Mouse (Mus musculus) adrenal gland, postnatal 10 days (tissue): ENCODE data around the gene Ccdc162. TPM values are rescaled to one million over a fixed set of nuclear protein-coding genes. Genes with fewer than 3 reads are reported as not detected.

Experiments
- DNase-seq: peaks from one replicate; pipeline ENCODE4 v3.0.0; 2021; ENCODE audit warnings: mixed read lengths
- total RNA-seq, 2 experiments: library from RNA; stranded (reverse); gene quantifications; 2 replicates each; pipeline ENCODE4 v1.2.3; 2021

Gene Ccdc162
- total RNA-seq, 2 experiments from 2014 or later: 0.55 to 0.66 TPM

DNA sequence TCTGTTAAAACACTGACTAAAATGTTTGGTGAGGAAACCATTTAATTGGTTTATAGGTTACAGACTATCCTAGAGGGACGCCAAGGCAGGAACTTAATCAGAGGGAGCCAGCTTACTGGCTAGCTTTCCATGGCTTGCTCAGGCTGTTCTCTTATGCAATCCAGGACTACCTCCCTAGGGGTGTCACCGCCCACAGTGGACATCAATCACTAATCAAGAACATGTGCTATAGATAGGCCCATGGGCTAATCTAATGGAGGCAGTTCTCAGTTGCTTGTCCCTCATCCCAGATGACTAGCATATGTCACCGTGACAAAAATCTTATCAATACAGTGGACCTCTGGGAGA lies 178.5 kb downstream of the Ccdc162 start:
- no peak for DNase-seq

DNA sequence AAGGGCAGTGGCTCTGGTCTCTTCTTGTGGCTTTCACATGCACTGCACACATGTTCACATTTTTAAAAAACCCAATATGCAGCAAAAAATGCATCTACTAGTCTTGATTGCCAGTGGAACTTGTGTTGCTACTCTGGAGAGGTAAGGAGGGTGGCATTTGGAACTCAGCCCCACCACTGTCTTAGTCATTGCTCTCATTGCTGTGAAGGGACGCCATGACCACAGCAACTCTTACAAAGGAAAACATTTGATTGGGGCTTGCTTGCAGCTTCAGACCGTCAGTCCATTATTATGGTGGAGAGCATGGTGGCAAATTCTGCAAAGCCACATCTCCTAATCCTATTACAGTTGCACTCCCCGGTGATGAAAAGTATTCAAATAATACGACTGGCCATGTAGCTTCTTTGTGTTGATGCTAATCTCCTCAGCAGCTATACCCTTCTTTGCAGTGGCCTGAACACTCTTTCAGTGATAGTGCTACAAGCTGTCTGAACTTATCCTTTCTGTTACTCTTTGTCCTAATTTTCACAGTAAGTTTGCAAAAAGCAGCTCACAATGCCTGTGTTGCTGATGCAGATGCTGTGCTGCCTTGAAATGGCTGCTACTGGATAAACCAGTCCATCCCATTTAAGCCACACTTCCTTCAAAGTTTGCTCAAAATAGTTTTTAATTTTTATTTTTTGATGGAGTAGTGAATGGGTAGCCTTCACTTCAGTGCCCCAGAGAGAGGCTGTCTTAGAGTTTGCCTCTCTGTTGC lies 179.0 kb downstream of the Ccdc162 start:
- DNase-seq: no peak

DNA sequence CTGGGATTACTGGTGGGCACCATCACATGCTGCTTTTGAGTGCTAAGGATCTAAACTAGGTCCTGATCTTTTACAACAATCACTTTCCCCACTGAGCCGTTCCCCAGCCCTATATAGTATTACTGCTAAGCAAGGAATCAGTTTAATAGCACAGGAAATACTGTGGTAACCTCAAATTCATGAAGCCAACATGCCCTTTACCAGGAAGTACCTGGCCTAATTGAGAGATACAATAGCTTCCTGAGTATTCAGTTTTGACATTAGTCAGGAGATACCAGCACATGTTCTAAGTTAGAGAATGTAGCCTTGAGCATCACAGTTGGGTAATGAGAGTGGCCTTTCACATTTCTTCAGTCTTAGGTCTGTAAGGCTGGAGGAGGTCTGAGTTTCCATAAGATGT lies 179.7 kb downstream of the Ccdc162 start:
- DNase-seq: no peak

DNA sequence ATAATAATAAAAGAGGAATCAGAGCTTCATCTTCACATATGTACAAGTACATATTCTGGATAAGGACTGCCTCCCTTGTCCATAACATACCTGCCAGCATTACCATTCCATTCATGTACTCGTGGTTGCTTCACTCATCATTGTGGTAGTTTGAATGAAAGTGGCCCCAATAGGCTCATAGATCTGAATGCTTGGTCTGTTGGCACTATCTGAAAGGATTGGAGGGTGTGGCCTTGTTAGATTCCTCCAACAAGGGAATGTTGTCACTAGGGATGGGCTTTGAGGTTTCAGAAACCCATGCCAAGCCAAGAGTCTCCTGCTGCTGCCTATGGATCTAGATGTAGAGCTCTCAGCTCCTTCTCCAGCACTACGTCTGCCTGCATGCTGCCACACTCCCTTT lies 180.4 kb downstream of the Ccdc162 start:
- DNase-seq: no peak

DNA sequence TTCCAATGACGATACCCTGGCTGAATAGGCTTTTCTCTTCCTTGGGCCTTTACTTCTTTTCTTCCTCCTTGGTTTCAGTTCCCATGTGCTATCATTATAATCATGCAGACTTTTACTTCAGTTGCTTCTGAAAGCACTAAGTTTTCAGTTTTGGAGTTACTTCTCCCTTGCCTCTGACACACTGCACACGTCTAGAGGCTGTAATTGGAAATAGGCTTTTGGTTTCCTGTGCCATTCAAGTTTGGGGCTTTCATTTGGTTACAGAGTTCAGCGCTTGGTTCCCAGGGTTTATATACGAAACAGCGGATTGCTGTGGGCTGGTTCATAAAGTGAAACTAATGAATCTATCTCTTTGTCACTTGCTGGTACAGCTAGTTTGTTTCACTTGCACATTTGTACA lies 186.5 kb downstream of the Ccdc162 start:
- DNase-seq: no peak

DNA sequence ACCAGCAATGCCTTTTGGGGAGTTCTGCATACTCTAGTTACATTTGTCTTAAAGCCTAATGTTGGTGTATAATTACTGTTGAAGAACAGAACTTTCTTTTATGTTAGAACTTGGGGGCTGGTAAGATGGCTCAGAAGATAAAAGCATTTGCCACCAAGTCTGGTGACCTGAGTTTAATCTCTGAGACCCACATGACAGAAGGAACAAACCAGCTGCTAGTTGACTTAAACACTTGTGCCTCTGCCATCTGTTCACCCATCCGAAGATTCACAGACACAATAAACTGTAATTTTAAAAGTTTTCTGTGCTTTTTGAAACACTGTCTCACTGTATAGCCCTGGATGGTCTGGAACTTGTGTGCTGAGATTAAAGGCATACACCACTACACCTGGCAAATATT lies 190.7 kb downstream of the Ccdc162 start:
- DNase-seq: no peak

DNA sequence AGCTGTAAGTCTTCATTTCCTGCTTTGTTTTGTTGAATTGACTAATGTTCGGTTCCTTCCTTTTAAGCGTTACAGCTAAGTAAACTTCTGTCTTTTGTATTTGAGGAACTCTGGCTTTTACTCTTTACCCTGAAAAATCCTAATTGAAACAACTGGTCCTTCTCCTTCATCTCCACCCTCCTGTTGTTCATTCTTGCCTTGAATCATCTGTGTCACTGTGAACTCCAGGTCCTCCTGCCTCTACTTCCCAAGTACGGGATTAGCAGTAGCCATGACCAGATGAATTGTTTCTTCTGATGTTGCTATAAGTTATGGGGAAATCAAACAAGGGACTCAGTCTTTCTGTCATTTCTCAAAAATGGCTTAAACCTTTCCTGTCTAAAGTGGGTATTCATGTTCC lies 193.0 kb downstream of the Ccdc162 start:
- DNase-seq: no peak

DNA sequence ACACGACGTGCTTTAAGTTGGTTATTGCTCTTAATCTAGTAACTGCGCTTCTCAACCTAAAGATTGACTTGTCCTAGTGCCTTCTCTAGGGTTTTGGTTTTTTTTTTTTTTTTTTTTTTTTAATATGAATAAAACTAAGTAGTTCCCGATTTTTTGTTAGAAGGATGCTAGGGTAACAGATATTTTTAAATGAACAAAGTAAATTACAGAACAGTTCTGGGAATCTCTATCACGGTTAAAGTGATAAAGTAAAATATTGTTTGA lies 196.1 kb downstream of the Ccdc162 start:
- no peak for DNase-seq

DNA sequence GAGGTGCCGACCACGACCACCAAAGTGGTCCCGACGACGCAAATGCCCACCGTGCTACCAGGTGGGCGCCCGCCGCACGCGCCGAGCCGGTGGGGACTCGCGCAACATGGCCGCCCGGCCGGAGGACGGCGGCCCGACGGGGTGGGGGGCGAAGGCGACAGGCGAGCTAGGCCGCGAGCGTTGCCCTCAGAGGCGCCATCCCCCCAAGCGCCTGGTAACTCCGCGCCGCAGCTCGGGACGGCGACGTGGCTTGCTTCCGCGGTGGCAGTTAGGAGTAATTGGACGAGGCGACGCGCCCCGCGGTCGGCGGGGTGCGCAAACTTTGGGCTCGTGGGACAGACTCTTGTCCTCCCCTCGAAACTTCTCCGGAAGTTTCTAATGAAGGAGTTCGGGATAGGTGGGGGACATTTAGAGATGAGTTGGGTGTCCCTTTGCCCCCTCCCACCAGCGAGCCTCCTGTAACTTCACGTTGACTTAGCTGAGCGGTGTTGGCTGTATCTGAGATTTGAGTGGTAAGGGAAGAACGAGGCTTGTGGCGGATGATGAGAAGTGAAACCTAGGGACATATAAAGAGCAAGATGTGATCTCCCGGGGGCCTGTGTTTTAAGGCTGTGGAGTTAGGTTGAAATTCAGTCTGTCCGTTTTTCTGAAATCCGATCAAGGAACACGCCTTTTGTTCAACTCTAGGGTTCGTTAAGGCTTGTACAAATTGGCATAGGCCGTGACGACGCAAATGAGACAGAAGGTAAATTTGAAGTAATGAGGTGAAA lies 196.6 kb downstream of the Ccdc162 start:
- peak; percentile 75 for DNase-seq

DNA sequence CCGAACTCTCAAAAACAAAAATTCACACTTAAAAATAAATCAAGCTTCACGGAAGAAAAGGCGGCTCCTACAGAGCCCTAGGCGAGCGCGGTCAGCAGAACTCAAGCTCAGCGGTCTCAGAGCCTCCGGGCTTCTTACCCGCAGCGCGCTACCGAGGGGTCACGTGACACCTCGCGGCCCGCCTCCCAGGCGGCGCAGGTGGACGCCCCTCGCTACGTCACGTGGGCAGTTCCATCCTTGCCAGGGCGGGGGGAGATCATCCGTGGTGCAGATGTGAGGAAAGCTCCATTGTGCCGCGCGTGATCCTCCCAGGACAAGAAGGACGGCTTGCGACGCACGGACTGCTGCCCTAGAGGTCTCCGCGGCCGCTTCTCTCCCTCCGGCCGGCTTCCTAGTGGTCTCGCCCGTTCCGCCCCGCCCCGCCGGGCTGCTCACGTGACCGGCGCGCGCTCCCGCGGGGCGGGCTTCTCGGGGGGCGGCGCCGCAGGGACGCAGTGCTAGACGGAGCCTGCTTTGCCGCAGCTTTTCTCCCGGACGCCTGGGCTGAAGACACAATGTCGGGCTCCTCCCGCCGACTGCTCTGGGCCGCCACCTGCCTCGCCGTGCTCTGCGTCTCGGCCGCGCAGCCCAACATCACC lies 197.3 kb downstream of the Ccdc162 start, which contains the start of gene Cd164:
TSS of gene Cd164 (plus strand) at position 434 of the 638 bp plus-strand sequence.
- DNase-seq: peak; percentile 96

DNA sequence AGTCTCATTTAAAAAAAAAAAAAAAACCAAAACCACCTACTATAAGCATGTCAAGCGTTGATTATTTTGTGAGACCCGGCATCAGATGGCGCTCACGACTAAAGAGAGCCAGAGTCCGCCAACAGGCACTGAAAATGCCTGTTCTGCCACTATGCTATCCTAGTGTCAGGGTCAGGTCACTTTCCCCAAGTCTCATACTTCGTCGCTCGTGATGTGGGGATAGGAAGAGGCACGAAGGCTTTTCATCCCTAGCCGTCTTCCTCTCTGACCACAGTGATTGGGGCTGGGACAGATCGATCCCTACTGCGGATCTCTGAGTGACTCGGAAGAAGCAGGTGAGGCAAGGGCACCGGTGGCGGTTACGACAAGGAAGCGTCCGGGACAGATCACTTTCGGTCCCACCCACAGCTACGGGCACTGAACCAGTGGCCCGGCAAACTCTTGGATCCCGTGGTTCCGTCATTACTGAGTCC lies 197.9 kb downstream of the Ccdc162 start:
- DNase-seq: peak; percentile 80

DNA sequence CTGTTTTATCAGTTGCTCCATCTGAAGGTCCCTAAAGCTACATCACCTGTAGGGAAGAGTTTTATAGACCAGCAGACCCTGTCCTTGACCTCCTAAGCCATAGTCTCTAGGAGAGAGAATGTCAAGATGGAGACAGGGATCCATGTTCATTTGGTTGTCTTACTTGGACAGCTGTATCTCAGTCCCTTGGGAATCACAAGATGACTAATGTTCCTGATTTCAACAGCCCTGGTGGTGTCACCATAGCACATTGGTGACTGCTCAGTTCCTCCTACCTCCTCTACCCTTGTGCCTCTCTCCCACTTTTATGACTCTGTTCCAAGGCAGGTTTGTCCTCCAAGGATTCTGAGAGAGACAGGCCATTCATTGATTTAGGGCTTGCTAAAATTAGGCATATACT lies 201.5 kb downstream of the Ccdc162 start:
- DNase-seq: no peak

DNA sequence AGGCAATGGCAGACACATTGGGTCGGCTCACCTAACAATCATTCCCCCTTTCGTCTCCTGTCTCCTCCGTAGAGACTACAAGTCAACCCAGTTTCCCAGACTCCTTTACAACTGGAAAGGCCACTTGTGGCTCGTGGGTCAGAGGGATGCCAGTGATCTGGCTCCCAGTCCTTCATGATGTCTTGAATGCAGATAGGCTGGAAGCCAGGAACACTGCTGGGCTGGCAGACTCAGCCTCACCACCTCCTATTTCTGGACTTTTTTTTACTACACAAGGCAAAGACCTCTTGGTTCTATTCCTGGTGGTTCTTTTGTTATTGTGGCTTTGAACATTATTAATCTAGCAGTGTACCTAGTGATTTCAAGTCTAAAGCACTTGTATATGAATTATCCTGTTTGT lies 202.1 kb downstream of the Ccdc162 start:
- DNase-seq: no peak

DNA sequence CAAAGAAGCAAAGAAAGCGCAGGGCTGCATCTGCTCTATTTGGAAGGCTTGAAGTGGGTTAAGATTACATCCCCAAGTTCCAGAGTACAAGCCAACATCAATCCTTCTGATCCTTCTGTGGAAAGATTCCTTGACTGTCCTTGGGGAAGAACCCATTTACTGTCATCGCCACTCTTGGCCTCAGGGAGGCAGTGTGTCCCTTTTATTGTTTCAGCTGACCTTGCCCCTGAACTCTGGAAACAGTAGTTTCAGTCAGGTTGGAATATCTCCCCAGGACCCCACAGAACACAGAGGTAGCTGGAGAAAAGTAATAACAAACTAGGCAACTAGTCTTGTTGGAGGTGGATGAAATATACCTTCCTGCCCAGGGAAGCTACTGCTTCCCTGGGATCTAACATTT lies 207.3 kb downstream of the Ccdc162 start:
- DNase-seq: peak; percentile 40

DNA sequence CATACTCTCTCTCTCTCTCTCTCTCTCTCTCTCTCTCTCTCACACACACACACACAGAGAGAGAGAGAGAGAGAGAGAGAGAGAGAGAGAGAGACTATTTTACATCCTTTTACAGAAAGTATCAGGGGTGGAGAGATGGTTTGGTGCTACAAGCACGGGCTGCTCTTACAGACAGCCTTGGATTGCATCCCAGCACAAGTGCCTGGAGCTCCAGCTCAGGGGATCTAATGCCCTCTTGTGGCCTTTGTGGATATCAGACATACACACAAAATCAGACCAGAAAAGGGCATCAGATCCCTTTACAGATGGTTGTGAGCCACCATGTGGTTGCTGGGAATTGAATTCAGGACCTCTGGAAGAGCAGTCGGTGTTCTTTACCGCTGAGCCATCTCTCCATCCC lies 211.0 kb downstream of the Ccdc162 start:
- DNase-seq: peak; percentile 72

DNA sequence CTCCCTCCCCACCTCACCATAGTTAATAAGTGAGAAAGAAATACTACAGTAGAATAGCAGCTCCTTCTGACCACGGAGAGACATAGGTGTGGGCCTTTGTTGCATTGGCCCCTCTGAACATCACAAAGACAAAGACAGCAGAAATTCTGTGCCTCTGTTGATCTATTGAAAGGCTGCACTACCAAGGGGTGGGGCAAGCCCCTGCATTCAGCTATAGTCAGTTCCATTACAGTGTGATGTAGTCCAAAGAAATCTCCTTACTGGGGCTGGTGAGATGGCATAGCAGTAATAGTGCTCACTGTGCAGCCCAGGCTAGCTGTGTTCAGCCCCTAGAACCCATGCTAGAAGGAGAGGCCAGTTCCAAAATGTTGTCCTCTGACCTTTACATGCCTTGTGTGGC lies 211.4 kb downstream of the Ccdc162 start:
- no peak for DNase-seq

DNA sequence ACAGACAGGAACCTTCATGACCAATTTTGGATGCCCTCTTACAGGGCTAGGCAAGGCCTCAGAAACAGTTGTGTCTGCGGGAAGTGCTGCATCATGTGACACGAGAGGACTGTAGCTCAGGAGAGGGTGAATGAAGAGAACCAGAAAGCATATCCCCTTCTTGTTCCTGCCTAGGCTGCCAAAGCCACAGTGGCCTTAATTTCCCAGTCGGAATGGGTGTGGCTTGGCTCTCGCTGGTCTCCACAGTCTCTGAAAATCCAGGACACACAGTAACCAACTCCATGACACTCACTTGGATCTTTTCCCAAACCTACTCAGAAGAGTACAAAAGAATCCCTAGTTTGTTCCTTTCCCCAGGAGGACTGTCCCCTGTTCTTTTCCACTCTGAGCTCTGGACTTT lies 215.5 kb downstream of the Ccdc162 start:
- DNase-seq: peak; percentile 44

DNA sequence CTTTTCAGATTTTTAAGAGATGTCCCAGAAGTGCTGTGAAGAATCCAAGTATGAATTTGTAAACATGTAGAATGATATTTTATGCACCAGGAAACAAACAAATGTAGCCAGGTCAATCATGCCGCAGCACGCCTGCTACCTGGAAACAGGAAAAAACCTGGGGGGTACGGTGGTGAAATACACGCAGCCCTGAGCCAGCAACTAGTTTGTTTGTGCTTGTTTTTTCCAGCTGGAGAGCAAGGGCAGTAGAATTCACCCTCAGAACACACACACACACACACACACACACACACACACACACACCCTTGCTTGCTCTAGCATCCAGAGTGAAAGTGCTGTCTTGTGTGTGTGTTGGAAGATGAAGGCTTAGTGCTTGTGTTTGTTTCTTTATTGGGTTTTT lies 225.3 kb downstream of the Ccdc162 start:
- DNase-seq: no peak

DNA sequence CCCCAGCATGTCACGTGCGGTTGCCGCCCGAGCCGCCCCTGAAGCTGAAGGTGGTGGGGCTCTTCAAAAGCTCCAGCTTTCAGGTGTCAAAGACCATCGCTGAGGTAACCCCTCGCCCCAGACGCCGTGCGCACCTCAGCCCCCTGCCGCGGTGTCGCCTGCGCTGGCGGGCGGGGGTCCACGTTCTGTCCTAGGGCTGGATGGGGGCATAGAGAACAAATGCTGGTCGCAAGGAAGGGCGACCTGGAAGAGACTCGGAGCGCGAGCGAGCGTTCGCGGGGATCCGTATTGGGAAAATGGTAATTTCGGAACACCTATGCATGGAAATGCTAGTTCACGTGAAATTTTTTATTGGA lies 225.9 kb downstream of the Ccdc162 start:
- no peak for DNase-seq

DNA sequence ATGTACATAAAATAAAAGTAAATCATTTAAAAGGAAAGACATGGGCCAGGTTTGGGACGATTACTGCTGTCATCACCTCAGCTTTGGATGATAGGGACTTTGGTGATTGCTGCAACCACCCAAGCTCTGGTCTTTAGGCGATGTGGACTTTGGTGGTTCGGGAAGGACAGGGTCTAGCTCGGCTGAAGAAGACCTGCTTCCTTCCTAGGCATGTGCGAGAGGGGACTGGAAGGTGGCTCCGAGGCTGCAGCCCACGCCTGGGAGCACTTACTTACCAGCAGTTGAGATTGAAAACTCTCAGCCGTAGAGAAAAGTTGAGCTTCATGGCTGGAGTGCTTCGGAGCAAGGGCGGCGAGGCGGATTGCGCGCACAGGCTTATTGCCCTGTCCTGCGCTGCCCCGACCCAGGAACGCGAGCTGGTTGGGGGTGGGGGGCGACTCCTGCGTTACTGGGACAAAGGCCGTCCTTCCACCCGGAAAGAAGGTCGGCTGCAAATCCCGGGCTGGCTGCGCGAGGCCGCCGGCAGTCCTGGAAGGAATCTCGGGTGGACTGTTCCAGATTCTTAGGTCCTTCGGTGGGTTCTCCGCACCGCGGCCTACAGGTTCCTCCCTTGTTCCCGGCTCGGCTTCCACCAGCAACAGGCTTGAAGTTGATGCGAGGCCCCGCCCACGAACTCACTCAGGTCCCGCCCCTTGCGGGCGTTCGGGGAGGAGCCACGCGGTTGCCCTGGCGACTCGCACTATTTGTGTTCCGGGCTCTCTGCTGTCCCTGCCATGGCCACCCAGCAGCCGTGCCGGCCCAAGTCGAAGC lies 226.5 kb downstream of the Ccdc162 start, which contains the start of the genes Smpd2 and Ppil6:
TSS of gene Smpd2 (minus strand) at position 662 of the 810 bp plus-strand sequence.
TSS of gene Ppil6 (plus strand) at position 732 of the 810 bp plus-strand sequence.
- peak; percentile 97 for DNase-seq

DNA sequence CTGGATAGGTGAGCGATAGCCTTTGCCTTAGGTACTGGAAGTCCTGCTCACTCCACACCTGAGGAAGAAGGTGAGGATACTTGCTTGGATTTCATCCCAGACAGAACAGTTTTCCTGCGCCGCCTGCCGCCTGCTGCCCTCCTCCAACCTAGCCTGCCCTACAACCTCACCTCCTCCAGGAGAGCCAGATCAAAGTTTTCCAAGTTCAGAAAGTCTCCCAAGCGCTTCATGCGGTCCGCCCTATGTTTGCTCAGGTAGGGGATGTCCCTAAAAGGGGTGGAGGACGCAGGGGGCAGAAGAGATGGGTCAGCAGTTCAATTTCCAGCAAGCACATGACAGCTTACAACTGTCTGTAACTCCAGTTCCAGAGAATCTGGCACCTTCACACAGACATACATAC lies 227.1 kb downstream of the Ccdc162 start:
- DNase-seq: no peak

DNA sequence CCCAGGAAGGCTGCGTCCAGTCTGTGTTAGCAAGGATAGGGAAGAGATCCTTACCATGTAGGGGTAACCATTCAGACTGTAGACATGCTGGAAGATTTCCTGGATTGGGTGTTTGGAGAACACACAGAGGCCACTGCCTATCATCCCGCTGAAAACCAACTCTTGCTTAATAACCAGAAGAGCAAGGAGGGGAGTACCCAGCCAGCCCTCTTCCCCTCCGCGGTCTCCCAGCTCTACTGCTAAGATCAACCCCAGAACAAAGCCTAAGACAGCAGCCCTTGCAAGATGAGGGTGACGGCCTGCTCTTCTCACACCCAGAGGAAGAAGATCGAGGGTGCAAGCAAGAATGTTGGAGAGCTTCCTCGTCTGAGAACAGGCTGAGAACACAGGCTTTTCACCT lies 227.6 kb downstream of the Ccdc162 start:
- no peak for DNase-seq
